ENCODE assay signal across 12 mouse cellular contexts in the genomic region with DNA sequence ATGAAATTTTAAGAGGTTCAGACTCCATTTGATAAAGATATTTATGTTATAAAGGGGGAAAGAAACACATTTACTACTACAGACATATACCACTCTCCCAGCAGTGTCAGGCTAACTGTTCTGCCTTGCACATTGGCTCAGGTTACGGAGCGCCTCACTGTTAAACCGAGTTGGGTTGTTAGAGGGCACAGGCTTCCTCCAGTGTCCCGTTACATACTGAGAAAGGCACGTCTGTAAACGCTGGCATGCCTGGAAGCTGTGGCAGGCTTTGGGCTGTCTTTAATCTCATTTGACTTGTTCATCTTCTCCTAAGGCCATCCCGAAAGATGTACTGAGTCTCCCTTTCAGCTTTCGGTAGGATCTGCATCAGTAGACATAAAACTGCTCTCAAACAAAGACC.
DNase-seq lines count a peak whose midpoint lies in the region; ATAC-seq lines count a peak whose summit lies in the region.
"Had no signal": no experiment of that assay in that cellular context is flagged by ENCODE, and none has a peak within 500 bp of the region (broad histone marks: within the 10 kb centered on the region; RNA-seq: fewer than 3 reads in every experiment).

No protein-coding gene starts in this region.

- H3K4me2 ChIP-seq in neural tube, embryonic 11.5 days (ENCODE audit: low read depth), result 0 out of 2 replicates have a peak overlapping the region, but pooled peaks have one; percentile 6
- H3K4me2 ChIP-seq in embryonic facial prominence, embryonic 15.5 days (replicated peaks), result no peak overlapping the region
- H3K4me2 ChIP-seq in midbrain, embryonic 11.5 days, result peak overlapping the region; percentile 31
- H3K4me2 ChIP-seq: heart, embryonic 11.5 days; hindbrain, embryonic 12.5 days had no signal

- no peak for ATAC-seq in neural tube, embryonic 11.5 days (ENCODE audit: insufficient read depth, low FRiP score, low TSS enrichment)
- peak; percentile 51; the same call in 1 of the 2 replicates for ATAC-seq in embryonic facial prominence, embryonic 15.5 days (ENCODE audit: insufficient number of reproducible peaks, low FRiP score, low TSS enrichment, low read depth)
- ATAC-seq in midbrain, embryonic 11.5 days (ENCODE audit: low FRiP score), result peak; percentile 65

- no peaks in the 10 kb centered on the region for H3K36me3 ChIP-seq in neural tube, embryonic 11.5 days (ENCODE audit: control insufficient read depth, insufficient read depth, low read length)
- H3K36me3 ChIP-seq in embryonic facial prominence, embryonic 15.5 days, result 0 out of 2 replicates have a peak, but pooled peaks cover 1% of the 10 kb centered on the region
- H3K36me3 ChIP-seq in midbrain, embryonic 11.5 days (ENCODE audit: control insufficient read depth, insufficient read depth, low read length), result no peaks in the 10 kb centered on the region
- H3K36me3 ChIP-seq: hindbrain, embryonic 12.5 days had no signal

- H3K27ac ChIP-seq in neural tube, embryonic 11.5 days (ENCODE audit: low read depth, low read length), result no peak overlapping the region
- H3K27ac ChIP-seq in embryonic facial prominence, embryonic 15.5 days (replicated peaks), result no peak overlapping the region
- no peak overlapping the region for H3K27ac ChIP-seq in midbrain, embryonic 11.5 days (ENCODE audit: low read depth, low read length)
- H3K27ac ChIP-seq: hindbrain, embryonic 12.5 days had no signal

- WGBS in neural tube, embryonic 11.5 days, result 22% methylated on average over 8 of the region's 8 CpGs
- WGBS in embryonic facial prominence, embryonic 15.5 days, result 11% methylated on average over 8 of the region's 8 CpGs
- 7% methylated on average over 8 of the region's 8 CpGs for WGBS in midbrain, embryonic 11.5 days

- H3K4me1 ChIP-seq in neural tube, embryonic 11.5 days (ENCODE audit: control insufficient read depth, insufficient read depth, low read length), result peaks cover 3% of the 10 kb centered on the region; the same call in 1 of the 2 replicates
- H3K4me1 ChIP-seq in embryonic facial prominence, embryonic 15.5 days, result peaks cover 10% of the 10 kb centered on the region; the same call in 1 of the 2 replicates
- peaks cover 11% of the 10 kb centered on the region for H3K4me1 ChIP-seq in midbrain, embryonic 11.5 days (ENCODE audit: control insufficient read depth, insufficient read depth, low read length)

- H3K9me3 ChIP-seq in neural tube, embryonic 11.5 days (ENCODE audit: control insufficient read depth, low read length), result no peaks in the 10 kb centered on the region
- no peaks in the 10 kb centered on the region for H3K9me3 ChIP-seq in embryonic facial prominence, embryonic 15.5 days (replicated peaks)
- no peaks in the 10 kb centered on the region for H3K9me3 ChIP-seq in midbrain, embryonic 11.5 days (ENCODE audit: control insufficient read depth, low read length)
- H3K9me3 ChIP-seq: hindbrain, embryonic 12.5 days had no signal

- H3K9ac ChIP-seq in neural tube, embryonic 11.5 days (ENCODE audit: low read length), result no peak overlapping the region
- no peak overlapping the region for H3K9ac ChIP-seq in embryonic facial prominence, embryonic 15.5 days
- H3K9ac ChIP-seq in midbrain, embryonic 11.5 days (ENCODE audit: low read length), result no peak overlapping the region
- H3K9ac ChIP-seq: hindbrain, embryonic 12.5 days had no signal

- DNase-seq in neural tube, embryonic 11.5 days (ENCODE audit: low spot score), result peak; percentile 12
- DNase-seq in neural tube, embryonic 10.5 days (ENCODE audit: extremely low spot score, low spot score), result no peak
- peak; percentile 90 for DNase-seq in midbrain, embryonic 11.5 days (ENCODE audit: low spot score, missing footprints)
- no peak for DNase-seq in cerebellum, postnatal 4 days (ENCODE audit: low spot score in 2 of 2)
- no peak for DNase-seq in adrenal gland, postnatal 14 days
- DNase-seq in thymus, postnatal 0 days (ENCODE audit: low spot score), result no peak
- DNase-seq: cerebellum, adult 8-10 months; kidney, postnatal 4 days; right cerebral cortex, postnatal 14 days had no signal

- no peaks in the 10 kb centered on the region for H3K27me3 ChIP-seq in neural tube, embryonic 11.5 days (ENCODE audit: control insufficient read depth, insufficient read depth, low read length)
- H3K27me3 ChIP-seq in embryonic facial prominence, embryonic 15.5 days, result no peaks in the 10 kb centered on the region
- no peaks in the 10 kb centered on the region for H3K27me3 ChIP-seq in midbrain, embryonic 11.5 days (ENCODE audit: control insufficient read depth, insufficient read depth, low read length)
- H3K27me3 ChIP-seq: hindbrain, embryonic 12.5 days had no signal

- no peak overlapping the region for H3K4me3 ChIP-seq in neural tube, embryonic 11.5 days (ENCODE audit: low read depth, low read length)
- H3K4me3 ChIP-seq in embryonic facial prominence, embryonic 15.5 days (replicated peaks), result no peak overlapping the region
- no peak overlapping the region for H3K4me3 ChIP-seq in midbrain, embryonic 11.5 days (ENCODE audit: low read depth, low read length)
- H3K4me3 ChIP-seq: hindbrain, embryonic 12.5 days had no signal

Comparison
In these comparisons a context has a peak if more than half of its experiments do, and no peak if none do; other contexts are left out.
1. DNase-seq: peak in neural tube, embryonic 11.5 days (single experiment) and midbrain, embryonic 11.5 days (single experiment); none in neural tube, embryonic 10.5 days (single experiment), cerebellum, postnatal 4 days (0 of 2), adrenal gland, postnatal 14 days (single experiment) and thymus, postnatal 0 days (single experiment).